Mouse (Mus musculus) urinary bladder, postnatal 25 days (tissue): ENCODE results near the gene Rpgrip1l.

Source experiments
- DNase-seq: peaks from one replicate; pipeline ENCODE4 v3.0.0; 2022; ENCODE audit warnings: low spot score

The Rpgrip1l gene

GRCm38 (mm10) chr8:91329056-91329455, 16.0 kb upstream of the Rpgrip1l start:
- DNase-seq, result no peak

DNA sequence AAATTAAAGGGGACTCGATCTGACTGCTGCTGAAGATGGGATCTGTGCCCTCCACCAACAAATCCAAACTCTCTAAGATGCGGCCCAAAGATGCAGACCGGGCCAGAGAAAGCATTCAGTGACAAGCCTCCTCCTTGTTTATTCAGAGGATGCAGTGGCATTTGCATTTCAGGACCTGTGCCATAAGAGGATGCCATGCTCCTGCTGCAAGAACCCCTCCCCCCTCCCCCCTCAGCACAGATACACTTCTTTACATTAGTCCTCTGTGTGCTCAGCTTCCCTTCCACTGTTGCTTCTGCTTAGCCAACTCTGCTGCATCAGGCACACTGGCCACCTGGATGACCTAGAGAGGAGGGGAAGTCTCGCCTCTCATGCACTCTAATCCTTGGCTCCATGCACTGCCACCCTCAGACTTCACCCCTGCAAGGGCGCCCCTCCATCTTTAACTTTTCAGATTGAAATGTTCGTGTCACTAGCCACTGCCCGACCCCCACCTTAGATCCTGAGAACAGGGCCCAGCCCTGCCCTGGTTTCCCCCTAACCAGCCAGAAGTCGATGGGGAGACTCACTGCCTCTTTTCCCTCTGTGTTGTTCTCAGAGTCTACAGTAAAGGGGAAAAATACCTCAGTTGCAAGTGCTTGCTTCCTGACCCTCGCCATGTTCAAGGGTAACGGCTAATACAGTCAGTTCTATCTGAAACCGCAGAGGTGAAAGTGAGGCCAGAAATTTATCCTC, 14.6 kb upstream of the Rpgrip1l start:
- no peak for DNase-seq

DNA sequence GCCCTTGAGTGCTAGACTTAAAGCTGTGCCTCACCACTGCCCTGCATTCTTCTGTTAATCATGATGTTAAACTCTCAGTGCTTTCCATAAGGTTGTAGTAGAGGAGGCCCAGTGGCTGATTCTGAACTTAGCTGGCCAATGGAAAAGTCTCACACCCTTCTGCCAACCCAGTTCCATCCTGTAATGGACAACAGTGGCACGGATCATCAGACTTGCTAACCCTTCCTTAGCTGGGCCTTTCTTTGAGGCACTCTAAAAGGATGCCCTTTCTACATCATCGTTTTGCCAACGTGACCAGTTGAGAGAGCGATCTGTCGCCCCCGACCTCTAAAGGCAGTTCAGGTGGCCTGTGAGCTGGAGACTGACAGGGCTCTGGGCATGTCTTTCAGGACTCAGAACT, 13.9 kb upstream of the Rpgrip1l start:
- no peak for DNase-seq

- no peak for DNase-seq
Observed at GRCm38 (mm10) chr8:91326018-91326417, 13.0 kb upstream of the Rpgrip1l start.

- no peak for DNase-seq
Observed at GRCm38 (mm10) chr8:91324916-91325315, 11.9 kb upstream of the Rpgrip1l start.

- no peak for DNase-seq
Observed at GRCm38 (mm10) chr8:91324271-91324670, 11.2 kb upstream of the Rpgrip1l start.

- no peak for DNase-seq
Observed at GRCm38 (mm10) chr8:91323511-91323910, 10.4 kb upstream of the Rpgrip1l start.

- DNase-seq, result no peak
Observed at GRCm38 (mm10) chr8:91318938-91319729, 6.1 kb upstream of the Rpgrip1l start.

DNA sequence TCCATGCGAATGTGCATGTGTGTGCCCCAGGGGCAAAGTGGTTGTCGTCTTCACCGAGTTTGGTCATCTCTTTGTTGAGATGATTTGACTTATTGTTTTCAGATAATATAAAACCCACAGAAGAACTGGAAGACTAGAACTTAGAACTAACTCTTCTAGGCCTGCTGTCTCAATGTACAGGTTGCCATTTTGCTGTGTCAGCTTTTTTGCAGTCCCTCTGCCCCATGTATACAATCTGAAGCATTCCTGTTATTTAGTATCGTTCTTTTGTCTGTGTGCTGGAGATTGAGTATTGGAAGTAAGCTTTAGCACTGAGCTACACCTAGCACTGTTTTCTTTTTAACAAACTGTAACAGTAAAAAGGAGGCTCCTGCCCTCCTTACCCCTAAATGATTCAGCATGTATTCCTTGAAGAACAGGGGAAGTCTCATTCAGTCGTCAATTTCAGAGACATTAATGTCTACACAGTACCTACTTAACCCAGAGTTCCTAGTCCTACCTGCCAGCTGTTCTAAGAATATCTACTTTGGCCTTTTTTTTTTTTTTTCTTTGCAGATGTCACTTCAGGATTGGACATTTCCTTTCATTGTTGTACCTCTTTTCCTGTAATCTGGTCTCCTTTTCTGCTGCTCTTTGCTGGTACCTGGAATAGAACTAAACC, 4.6 kb upstream of the Rpgrip1l start:
- no peak for DNase-seq

GRCm38 (mm10) chr8:91312342-91312741, 720 bp downstream of the Rpgrip1l start:
- DNase-seq, result no peak

GRCm38 (mm10) chr8:91304481-91305386, 8.3 kb downstream of the Rpgrip1l start:
- DNase-seq, result peak; percentile 39

DNA sequence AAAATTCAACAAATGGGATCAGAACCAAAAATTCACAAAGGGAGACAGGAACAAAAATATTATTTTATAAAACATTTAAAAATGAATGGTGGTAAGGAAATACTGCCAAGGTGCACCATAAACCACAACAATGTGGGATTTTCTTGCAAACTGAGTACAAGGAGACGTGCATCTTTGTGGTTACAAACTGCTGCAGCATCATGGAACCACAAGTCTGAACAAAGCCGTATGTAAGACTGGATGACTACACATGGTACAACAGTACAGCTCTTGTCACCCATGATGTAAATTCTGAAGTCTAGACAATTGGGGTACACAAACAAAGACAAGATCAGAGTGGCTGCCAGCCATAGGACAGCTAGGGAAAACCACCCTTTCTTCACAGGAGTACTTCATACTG, 14.4 kb downstream of the Rpgrip1l start:
- DNase-seq, result no peak

DNA sequence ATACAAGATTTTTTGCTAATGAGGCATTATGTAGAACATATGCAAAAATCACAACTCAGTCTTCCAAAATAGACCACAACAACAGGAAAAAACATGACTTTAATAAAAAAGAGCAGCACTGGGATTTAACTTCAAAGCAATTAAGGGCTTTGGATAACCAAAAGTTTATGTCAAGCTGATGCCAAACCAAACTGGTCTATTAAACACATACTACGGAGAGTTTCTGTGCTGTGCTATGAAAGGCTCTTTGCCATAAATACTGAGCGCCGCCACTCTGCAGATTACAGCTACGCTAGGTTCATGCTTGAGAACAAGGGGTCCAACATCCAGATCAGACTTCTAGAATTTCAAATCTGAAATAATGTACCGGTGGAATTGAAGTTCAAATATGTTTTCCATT, 17.3 kb downstream of the Rpgrip1l start:
- no peak for DNase-seq

- no peak for DNase-seq
Observed at GRCm38 (mm10) chr8:91290576-91290975, 22.5 kb downstream of the Rpgrip1l start.

DNA sequence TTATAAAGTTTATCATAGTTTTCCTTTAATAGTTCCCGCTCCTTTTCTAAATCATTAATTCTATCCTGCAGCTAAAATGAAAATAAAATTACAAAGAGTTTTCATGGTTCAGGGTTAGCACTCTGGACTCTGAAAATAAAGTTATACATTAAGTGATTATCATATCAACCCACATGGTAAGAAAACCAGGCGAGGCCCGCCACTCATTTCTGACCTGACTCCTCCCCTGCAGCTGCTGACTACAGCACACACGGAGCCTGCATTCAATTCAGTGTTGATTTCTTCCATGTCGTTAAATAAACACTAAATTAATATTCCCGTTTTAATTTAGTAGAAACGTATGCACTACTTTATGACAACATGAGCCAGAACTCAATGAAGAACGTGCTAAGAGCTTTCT, 26.8 kb downstream of the Rpgrip1l start:
- no peak for DNase-seq

DNA sequence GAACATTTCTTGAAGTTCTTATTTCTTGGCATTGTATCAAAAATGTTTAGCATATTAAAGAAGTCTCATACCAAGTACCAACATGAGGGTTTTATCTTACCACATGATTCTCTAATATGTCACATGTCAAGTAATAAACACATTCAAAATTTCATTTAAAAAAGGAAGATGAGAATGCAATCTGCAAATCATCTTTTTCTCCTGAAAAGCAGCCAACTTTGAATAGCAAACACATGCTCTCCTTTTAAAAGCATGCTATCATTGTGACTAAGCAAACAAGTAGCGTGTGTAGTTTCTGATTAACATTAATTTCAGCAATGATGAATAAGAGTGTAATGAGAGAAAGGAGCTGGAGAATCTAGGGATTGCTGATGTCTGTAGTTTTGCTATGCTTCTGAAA, 29.2 kb downstream of the Rpgrip1l start:
- no peak for DNase-seq

DNA sequence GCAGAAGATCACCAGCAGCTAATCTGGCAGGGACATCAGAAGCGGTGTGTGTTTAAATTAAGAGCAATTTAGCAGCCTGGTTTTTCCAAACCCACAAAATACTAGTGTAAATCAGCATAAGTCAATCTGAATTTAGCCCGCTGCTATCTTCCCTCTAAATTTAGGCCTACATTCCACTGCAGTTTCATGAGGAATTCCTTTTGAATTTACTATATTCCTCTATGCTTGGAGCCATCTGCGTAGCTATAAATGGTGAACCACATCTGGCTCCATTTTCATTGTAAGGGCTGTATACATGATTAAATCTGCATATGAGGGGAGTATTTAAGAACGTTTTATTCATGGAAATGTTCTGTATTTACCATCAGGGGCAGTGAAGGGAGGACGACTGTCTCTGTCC, 30.4 kb downstream of the Rpgrip1l start:
- DNase-seq, result no peak

- DNase-seq, result no peak
Observed at GRCm38 (mm10) chr8:91281545-91281944, 31.5 kb downstream of the Rpgrip1l start.

GRCm38 (mm10) chr8:91280467-91281212, 32.4 kb downstream of the Rpgrip1l start:
- DNase-seq, result no peak

DNA sequence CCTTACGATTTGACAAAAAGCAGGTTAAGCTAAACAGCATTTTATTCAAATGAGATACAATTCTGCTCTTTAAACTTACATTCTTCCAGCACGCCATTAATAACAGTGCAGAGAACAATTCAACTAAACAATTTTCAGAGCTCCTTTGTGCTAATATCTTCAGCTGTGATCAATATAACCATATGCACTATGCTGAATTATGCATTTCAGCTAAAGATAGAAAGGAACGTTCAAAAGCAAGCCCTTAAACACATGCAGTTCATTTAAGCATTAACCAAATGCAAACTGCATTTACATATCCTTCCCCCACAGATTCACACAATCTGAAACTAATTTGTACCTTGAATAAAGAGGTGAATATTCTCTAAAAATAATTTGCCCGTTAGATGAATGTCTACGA, 35.0 kb downstream of the Rpgrip1l start:
- no peak for DNase-seq

DNA sequence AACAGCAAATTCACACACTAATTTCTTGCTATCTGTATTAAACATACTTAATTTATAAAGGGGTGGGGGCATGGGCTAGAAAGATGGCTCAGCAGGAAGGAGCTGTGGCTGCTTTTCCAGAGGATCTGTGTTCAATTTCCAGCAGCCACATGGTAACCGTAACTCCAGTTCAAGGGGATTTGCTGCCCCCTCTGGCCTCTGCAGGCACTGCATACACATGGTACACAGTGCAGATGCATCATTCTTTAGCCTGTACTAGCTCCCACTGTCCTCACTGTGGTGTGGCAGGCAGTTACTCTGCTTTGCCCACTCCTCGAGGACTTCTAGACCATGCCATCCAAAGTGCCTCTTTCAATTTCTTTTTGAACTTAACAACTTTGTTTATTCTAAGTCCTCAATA, 36.7 kb downstream of the Rpgrip1l start:
- no peak for DNase-seq
